ENCODE assay signal across 8 mouse cellular contexts in the genomic region with DNA sequence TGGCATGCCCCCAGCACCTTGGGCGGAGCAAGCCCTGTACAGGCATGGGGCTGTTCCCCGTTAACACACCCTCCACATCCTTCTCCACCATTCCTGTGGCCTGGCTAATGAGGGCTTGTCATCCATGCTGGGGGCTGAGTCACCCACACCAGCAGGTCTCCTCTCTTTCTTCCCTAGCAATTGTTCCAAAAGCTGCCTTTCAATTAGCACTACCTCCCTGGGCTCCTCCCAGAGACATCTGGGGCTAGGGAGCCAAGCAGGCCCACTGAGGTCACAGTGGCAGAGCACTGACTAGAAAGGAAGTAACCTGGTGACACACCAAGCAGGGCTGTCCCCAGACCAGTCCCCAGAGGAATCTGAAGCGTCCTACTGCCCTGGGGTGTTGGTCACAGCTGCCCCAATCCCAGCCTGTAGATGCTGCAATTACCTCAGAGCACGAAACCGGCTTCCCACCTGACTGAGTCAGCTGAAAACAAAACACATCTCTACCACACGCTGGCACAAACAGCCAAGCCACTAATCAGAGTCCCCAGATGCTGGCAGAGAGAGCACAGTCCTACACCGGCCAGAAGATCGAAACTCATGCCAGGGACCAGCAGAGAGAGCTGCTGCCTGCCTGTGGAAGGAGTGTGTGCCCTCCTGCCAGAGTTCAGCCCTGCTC. TPM values are rescaled to one million over a fixed set of nuclear protein-coding genes. Genes with fewer than 3 reads are reported as not detected.
A peak's percentile ranks its signal among the peaks of the same experiment; 100 is the strongest.
DNase-seq lines count a peak whose midpoint lies in the region; ATAC-seq and TF ChIP-seq lines count a peak whose summit lies in the region.
"Had no signal": no experiment of that assay in that cellular context is flagged by ENCODE, and none has a peak within 500 bp of the region (broad histone marks: within the 10 kb centered on the region; RNA-seq: fewer than 3 reads in every experiment).

Gene Gm14137 (plus strand): TSS at position 519 of the 661 bp plus-strand sequence.

- H3K4me2 ChIP-seq in liver, embryonic 11.5 days: peak within 1 kb of the TSS; percentile 48
- no peak within 1 kb of the TSS for H3K4me2 ChIP-seq in hindbrain, postnatal 0 days (ENCODE audit: low read depth, low read length)

- WGBS in liver, embryonic 11.5 days: 58% methylated on average over 8 of the region's 8 CpGs
- WGBS in embryonic facial prominence, embryonic 10.5 days: 38% methylated on average over 8 of the region's 8 CpGs
- WGBS in hindbrain, postnatal 0 days: 36% methylated on average over 8 of the region's 8 CpGs
- WGBS in olfactory bulb, adult 2 months: 14% methylated on average over 8 of the region's 8 CpGs

- no peak within 1 kb of the TSS for H3K9ac ChIP-seq in liver, embryonic 11.5 days (ENCODE audit: low read depth, low read length)
- no peak within 1 kb of the TSS for H3K9ac ChIP-seq in hindbrain, postnatal 0 days (replicated peaks; ENCODE audit: low read length)

- no peak within 1 kb of the TSS for H3K27ac ChIP-seq in liver, embryonic 11.5 days (ENCODE audit: low read depth, low read length)
- no peak within 1 kb of the TSS; the same call in 1 of the 2 replicates for H3K27ac ChIP-seq in embryonic facial prominence, embryonic 10.5 days (replicated peaks)
- H3K27ac ChIP-seq in hindbrain, postnatal 0 days: no peak within 1 kb of the TSS
- H3K27ac ChIP-seq in olfactory bulb, adult 2 months (ENCODE audit: insufficient read depth, low read depth, low read length): peak within 1 kb of the TSS; percentile 76

- no peak within 1 kb of the TSS for H3K4me3 ChIP-seq in liver, embryonic 11.5 days (ENCODE audit: low read depth, low read length)
- 0 out of 2 replicates have a peak within 1 kb of the TSS, but pooled peaks have one; percentile 16 for H3K4me3 ChIP-seq in embryonic facial prominence, embryonic 10.5 days
- H3K4me3 ChIP-seq in hindbrain, postnatal 0 days (ENCODE audit: low read length): no peak within 1 kb of the TSS
- no peak within 1 kb of the TSS for H3K4me3 ChIP-seq in olfactory bulb, adult 2 months (ENCODE audit: insufficient read depth, low read depth, low read length)

- H3K36me3 ChIP-seq in liver, embryonic 11.5 days (ENCODE audit: control insufficient read depth, insufficient read depth, low read length): peaks cover 6% of the 10 kb centered on the region; the same call in 1 of the 2 replicates
- peaks cover 28% of the 10 kb centered on the region for H3K36me3 ChIP-seq in embryonic facial prominence, embryonic 10.5 days (replicated peaks)
- peaks cover 13% of the 10 kb centered on the region; the same call in 1 of the 2 replicates for H3K36me3 ChIP-seq in hindbrain, postnatal 0 days (ENCODE audit: insufficient read depth, low read length)

- TF ChIP-seq CTCF in hindbrain, postnatal 0 days (IDR thresholded peaks at IDR 0.05; ENCODE audit: low read depth): no peak
- no peak for TF ChIP-seq CTCF in olfactory bulb, adult 2 months (IDR thresholded peaks at IDR 0.05; ENCODE audit: insufficient read depth, low read depth, low read length)

- no peak for ATAC-seq in liver, embryonic 11.5 days (replicated peaks; ENCODE audit: low FRiP score)
- peak; percentile 33 for ATAC-seq in hindbrain, postnatal 0 days

- H3K9me3 ChIP-seq in liver, embryonic 11.5 days (ENCODE audit: control insufficient read depth, low read length): no peaks in the 10 kb centered on the region
- no peaks in the 10 kb centered on the region for H3K9me3 ChIP-seq in embryonic facial prominence, embryonic 10.5 days
- no peaks in the 10 kb centered on the region for H3K9me3 ChIP-seq in hindbrain, postnatal 0 days (ENCODE audit: low read length)

- H3K4me1 ChIP-seq in liver, embryonic 11.5 days (replicated peaks; ENCODE audit: control insufficient read depth, insufficient read depth, low read length): peaks cover 28% of the 10 kb centered on the region
- H3K4me1 ChIP-seq in embryonic facial prominence, embryonic 10.5 days: peaks cover 38% of the 10 kb centered on the region
- H3K4me1 ChIP-seq in hindbrain, postnatal 0 days (ENCODE audit: insufficient read depth, low read length): peaks cover 8% of the 10 kb centered on the region; the same call in 1 of the 2 replicates
- peaks cover 57% of the 10 kb centered on the region for H3K4me1 ChIP-seq in olfactory bulb, adult 2 months (ENCODE audit: control insufficient read depth, insufficient read depth, low read length)

- no peak for TF ChIP-seq POLR2A in olfactory bulb, adult 2 months (IDR thresholded peaks at IDR 0.05; ENCODE audit: insufficient read depth, low read depth, low read length)

- DNase-seq in liver, embryonic 11.5 days (ENCODE audit: low spot score): no peak
- DNase-seq in liver: no peak
- DNase-seq in embryonic facial prominence, embryonic 10.5 days (ENCODE audit: low spot score): no peak
- DNase-seq in hindbrain, postnatal 0 days (ENCODE audit: low spot score): peak; percentile 16
- no peak for DNase-seq in embryo, embryonic 9.5 days (ENCODE audit: extremely low spot score)
- no peak for DNase-seq in cerebellum, postnatal 25 days

- no peaks in the 10 kb centered on the region; the same call in 1 of the 2 replicates for H3K27me3 ChIP-seq in liver, embryonic 11.5 days (replicated peaks; ENCODE audit: control insufficient read depth, insufficient read depth, low read length)
- H3K27me3 ChIP-seq in embryonic facial prominence, embryonic 10.5 days (replicated peaks; ENCODE audit: low read depth, poor library complexity, severe bottlenecking): peaks cover 17% of the 10 kb centered on the region
- no peaks in the 10 kb centered on the region for H3K27me3 ChIP-seq in hindbrain, postnatal 0 days (ENCODE audit: insufficient read depth, low read length)

RNA-seq across cellular contexts. Expression of gene Gm14137, which starts in this region (rescaled TPM):
- polyA plus RNA-seq in liver, embryonic 11.5 days (2014; fragmentation: Nextera tagmentation; extraction: Ambion mirVana): 0.23 and 0.25 TPM in 2 replicates
- polyA plus RNA-seq in embryonic facial prominence, embryonic 10.5 days (2016; fragmentation: Nextera tagmentation; extraction: Ambion mirVana): 0.77 and 1.0 TPM in 2 replicates
- 0.36 TPM in 1 of 2 replicates, not detected in the other for total RNA-seq in hindbrain, postnatal 0 days (2014; rRNA removed)
- 0.28 and 0.29 TPM in 2 replicates for polyA plus RNA-seq in hindbrain, postnatal 0 days (2015; fragmentation: Nextera tagmentation; extraction: Ambion mirVana)
- polyA plus RNA-seq in olfactory bulb, adult 2 months (2012; ENCODE audit: insufficient read depth, insufficient read length, low replicate concordance, missing spikeins): not detected in 2 replicates
- total RNA-seq: gastrocnemius, adult 8-10 months had no signal

Comparison
In these comparisons a context has a peak if more than half of its experiments do, and no peak if none do; other contexts are left out.
1. Peak in DNase-seq and ATAC-seq in hindbrain, postnatal 0 days; RNA of the gene not detected or under 1 TPM.